Mouse (Mus musculus) erythroblast, embryonic 14.5 days (primary cell): ENCODE results near the gene Pacrg.

Experiments
- GATA1 ChIP-seq: IDR thresholded peaks from 2 replicates; pipeline ENCODE4 v1.6.1; 2012; ENCODE audit warnings: low read length, inconsistent platforms, mixed read lengths
- TAL1 ChIP-seq: IDR thresholded peaks from 3 replicates; pipeline ENCODE4 v1.6.1; 2012; ENCODE audit warnings: low read length, inconsistent platforms, mixed read lengths

- TF ChIP-seq GATA1, result no peak
- no peak for TF ChIP-seq TAL1
Observed at GRCm38 (mm10) chr17:10386548-10386947, 453.6 kb downstream of the Pacrg start.
